Mouse (Mus musculus): ENCODE data around the gene Cuedc2. TPM values are rescaled to one million over a fixed set of nuclear protein-coding genes. Genes with fewer than 3 reads are reported as not detected.

The Cuedc2 gene
- total and polyA plus RNA-seq, 2 experiments from 2014 or later: 91.7 to 129 TPM

DNA sequence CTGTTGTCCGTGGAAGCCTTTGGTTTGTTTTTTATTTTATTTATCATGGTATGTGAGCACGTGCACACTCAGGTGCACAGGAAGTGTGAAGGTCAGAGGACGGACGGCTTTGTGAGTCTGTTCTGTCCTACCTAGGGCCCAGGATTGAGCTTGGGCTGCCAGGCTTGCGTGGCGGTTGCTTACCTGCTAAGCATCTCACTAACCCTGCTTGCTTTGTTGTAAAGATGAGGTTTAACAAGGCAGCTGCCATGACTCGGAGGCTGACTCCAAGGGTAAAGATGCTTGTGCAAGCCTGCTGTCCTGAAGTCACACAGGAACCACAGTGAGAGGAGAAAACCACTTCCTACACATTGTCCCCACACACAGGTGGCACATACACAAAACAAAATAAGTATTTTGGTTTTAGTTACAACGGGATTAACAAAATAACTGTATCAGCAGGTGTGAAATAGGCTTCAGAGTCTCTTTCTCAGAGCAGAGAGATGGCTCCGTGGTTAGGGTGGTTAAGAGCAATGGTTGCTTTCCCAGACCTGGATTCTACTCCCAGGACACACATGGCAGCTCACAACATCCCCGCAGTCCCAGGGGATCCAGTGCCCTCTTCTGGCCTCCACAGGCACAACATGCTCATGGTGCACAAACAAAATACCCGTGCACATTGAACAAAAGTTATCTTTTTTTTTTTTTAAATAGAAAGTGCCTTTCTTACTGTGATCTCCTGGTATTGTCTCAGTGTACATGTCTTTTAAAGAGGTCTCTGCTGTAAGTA, 56.2 kb downstream of the Cuedc2 start:
- Histone ChIP-seq H3K4me3 (ENCODE audit: low read depth, low read length) (no peak overlapping the region), H3K9me3 (replicated peaks; ENCODE audit: control insufficient read depth, low read length) (no peaks in the 10 kb centered on the region), H3K4me1 (ENCODE audit: control insufficient read depth, insufficient read depth) (no peaks in the 10 kb centered on the region), H3K9ac (replicated peaks; ENCODE audit: low read depth, low read length) (no peak overlapping the region), H3K27ac (ENCODE audit: low read depth) (no peak overlapping the region), H3K27me3 (ENCODE audit: control insufficient read depth, insufficient read depth, low read length) (no peaks in the 10 kb centered on the region), H3K4me2 (ENCODE audit: low read depth, low read length) (no peak overlapping the region), H3K36me3 (replicated peaks; ENCODE audit: control insufficient read depth, insufficient read depth, low read length) (peaks cover 89% of the 10 kb centered on the region)
- ATAC-seq (ENCODE audit: insufficient read depth, low read depth) (no peak), DNase-seq (ENCODE audit: low spot score) (no peak)
- WGBS: 89% methylated on average over 11 of the region's 11 CpGs
- TF ChIP-seq EP300 (IDR thresholded peaks at IDR 0.05; ENCODE audit: low read depth): no peak
- TF ChIP-seq CTCF (IDR thresholded peaks at IDR 0.05; ENCODE audit: low read depth): no peak

MicroRNAs within 50 kb of the gene (microRNA counts, 519-probe panel; counts per million panel counts)
- 2,055 counts per million, percentile 19 among the panel's probes with 10 or more counts for microRNA mmu-miR-146b

Small RNAs within 50 kb of the gene (microRNA-seq; reads per million reads assigned to microRNA genes)
- gene Mir146b: 1.1 reads per million

Other genes starting within 250 kb of the Cuedc2 start
- not detected in 2 replicates for gene Elovl3, start 206.8 kb downstream of the Cuedc2 start, total RNA-seq (2014; rRNA removed; ENCODE audit: low replicate concordance)
- not detected in 2 replicates for gene Elovl3, start 206.8 kb downstream of the Cuedc2 start, polyA plus RNA-seq (2015; fragmentation: Nextera tagmentation; extraction: Ambion mirVana)
- not detected in 2 replicates for gene Pitx3, start 190.4 kb downstream of the Cuedc2 start, total RNA-seq (2014; rRNA removed; ENCODE audit: low replicate concordance)
- not detected in 2 replicates for gene Pitx3, start 190.4 kb downstream of the Cuedc2 start, polyA plus RNA-seq (2015; fragmentation: Nextera tagmentation; extraction: Ambion mirVana)
- gene Gbf1, start 186.2 kb downstream of the Cuedc2 start, total RNA-seq (2014; rRNA removed; ENCODE audit: low replicate concordance): 39.7 and 46.8 TPM in 2 replicates
- gene Gbf1, start 186.2 kb downstream of the Cuedc2 start, polyA plus RNA-seq (2015; fragmentation: Nextera tagmentation; extraction: Ambion mirVana): 27.5 and 29.0 TPM in 2 replicates
- gene Nfkb2, start 34.4 kb downstream of the Cuedc2 start, total RNA-seq (2014; rRNA removed; ENCODE audit: low replicate concordance): 26.9 and 28.8 TPM in 2 replicates
- 6.6 and 7.2 TPM in 2 replicates for gene Nfkb2, start 34.4 kb downstream of the Cuedc2 start, polyA plus RNA-seq (2015; fragmentation: Nextera tagmentation; extraction: Ambion mirVana)
- gene Psd, start 11.5 kb downstream of the Cuedc2 start, total RNA-seq (2014; rRNA removed; ENCODE audit: low replicate concordance): 0.97 and 13.4 TPM in 2 replicates
- 1.7 and 2.2 TPM in 2 replicates for gene Psd, start 11.5 kb downstream of the Cuedc2 start, polyA plus RNA-seq (2015; fragmentation: Nextera tagmentation; extraction: Ambion mirVana)
- gene Fbxl15, start 10.5 kb downstream of the Cuedc2 start, total RNA-seq (2014; rRNA removed; ENCODE audit: low replicate concordance): 10.4 and 13.3 TPM in 2 replicates
- gene Fbxl15, start 10.5 kb downstream of the Cuedc2 start, polyA plus RNA-seq (2015; fragmentation: Nextera tagmentation; extraction: Ambion mirVana): 11.5 and 12.2 TPM in 2 replicates
- 5.2 and 21.8 TPM in 2 replicates for gene Mfsd13a, start 2.4 kb upstream of the Cuedc2 start, total RNA-seq (2014; rRNA removed; ENCODE audit: low replicate concordance)
- 3.2 and 3.7 TPM in 2 replicates for gene Mfsd13a, start 2.4 kb upstream of the Cuedc2 start, polyA plus RNA-seq (2015; fragmentation: Nextera tagmentation; extraction: Ambion mirVana)
- 1.5 TPM in 1 of 2 replicates, not detected in the other for gene 2310034G01Rik, start 11.6 kb upstream of the Cuedc2 start, total RNA-seq (2014; rRNA removed; ENCODE audit: low replicate concordance)
- gene 2310034G01Rik, start 11.6 kb upstream of the Cuedc2 start, polyA plus RNA-seq (2015; fragmentation: Nextera tagmentation; extraction: Ambion mirVana): 1.1 and 1.3 TPM in 2 replicates
- gene Actr1a, start 57.0 kb upstream of the Cuedc2 start, total RNA-seq (2014; rRNA removed; ENCODE audit: low replicate concordance): 153 and 173 TPM in 2 replicates
- gene Actr1a, start 57.0 kb upstream of the Cuedc2 start, polyA plus RNA-seq (2015; fragmentation: Nextera tagmentation; extraction: Ambion mirVana): 115 and 118 TPM in 2 replicates
- gene Sufu, start 58.2 kb upstream of the Cuedc2 start, total RNA-seq (2014; rRNA removed; ENCODE audit: low replicate concordance): 10.4 and 11.0 TPM in 2 replicates
- gene Sufu, start 58.2 kb upstream of the Cuedc2 start, polyA plus RNA-seq (2015; fragmentation: Nextera tagmentation; extraction: Ambion mirVana): 9.2 and 9.5 TPM in 2 replicates
- gene Trim8, start 163.0 kb upstream of the Cuedc2 start, total RNA-seq (2014; rRNA removed; ENCODE audit: low replicate concordance): 35.9 and 48.3 TPM in 2 replicates
- gene Trim8, start 163.0 kb upstream of the Cuedc2 start, polyA plus RNA-seq (2015; fragmentation: Nextera tagmentation; extraction: Ambion mirVana): 14.3 and 14.6 TPM in 2 replicates
- gene Arl3, start 234.5 kb upstream of the Cuedc2 start, total RNA-seq (2014; rRNA removed; ENCODE audit: low replicate concordance): 37.2 and 38.2 TPM in 2 replicates
- gene Arl3, start 234.5 kb upstream of the Cuedc2 start, polyA plus RNA-seq (2015; fragmentation: Nextera tagmentation; extraction: Ambion mirVana): 79.5 and 80.6 TPM in 2 replicates
- gene Sfxn2, start 234.7 kb upstream of the Cuedc2 start, total RNA-seq (2014; rRNA removed; ENCODE audit: low replicate concordance): 4.2 and 5.9 TPM in 2 replicates
- 4.6 and 5.1 TPM in 2 replicates for gene Sfxn2, start 234.7 kb upstream of the Cuedc2 start, polyA plus RNA-seq (2015; fragmentation: Nextera tagmentation; extraction: Ambion mirVana)

Data from heart, postnatal 0 days (tissue).